Mouse (Mus musculus): ENCODE measurements at regions not wholly inside any gene's neighbourhood (a gene's known extent, or its start where the extent isn't known, plus 50 kb on each side); places are given as distances from the start of the nearest gene placed in this dataset.

DNA sequence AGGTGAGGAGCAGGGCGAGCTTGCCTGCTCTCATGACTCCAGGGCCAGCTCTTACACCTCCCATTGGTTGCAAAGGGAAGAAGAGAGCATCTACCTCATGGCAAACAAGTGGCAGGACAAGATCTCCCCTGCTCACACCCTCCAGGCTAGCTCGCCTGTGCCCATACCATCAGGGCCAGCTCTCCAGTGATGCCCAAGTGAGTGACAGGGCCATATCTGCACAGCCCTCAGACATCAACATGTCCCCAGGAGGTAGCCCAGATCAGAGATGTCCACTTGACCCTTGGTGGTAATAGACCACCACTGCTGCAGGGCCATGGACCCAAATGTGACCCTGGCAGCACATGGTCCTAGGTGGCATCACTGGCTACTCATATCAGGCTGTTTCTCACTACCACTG, 133.9 kb upstream of the Tfap2d start:
- no peak for TF ChIP-seq POLR2A (IDR thresholded peaks at IDR 0.05; ENCODE audit: borderline replicate concordance, extremely low read depth, insufficient read depth, insufficient read length, poor library complexity, severe bottlenecking)
- no peak for TF ChIP-seq CTCF (IDR thresholded peaks at IDR 0.05; ENCODE audit: borderline replicate concordance, extremely low read depth, insufficient read depth, insufficient read length)
